Mouse (Mus musculus) bone marrow, adult 2 months (tissue): ENCODE results near the gene Tmem132c. TPM values are rescaled to one million over a fixed set of nuclear protein-coding genes. Genes with fewer than 3 reads are reported as not detected.

Experiments used
- H3K27ac ChIP-seq: fragments of 200-500 bp; 2 replicates; pipeline ENCODE4 v1.5.1; 2012; ENCODE audit warnings: low read depth, mild to moderate bottlenecking, control low read depth, inconsistent platforms, low read length; ENCODE audit not compliant: control insufficient read depth, poor library complexity, insufficient read depth
- H3K4me1 ChIP-seq: fragments of 200-500 bp; 2 replicates; pipeline ENCODE4 v1.6.1; 2011; ENCODE audit warnings: low read length; ENCODE audit not compliant: control insufficient read depth, insufficient read depth
- H3K4me3 ChIP-seq: fragments of 200-500 bp; replicated peaks from 2 replicates; pipeline ENCODE3; 2011; ENCODE audit warnings: mild to moderate bottlenecking, low read depth, low read length, control low read depth; ENCODE audit not compliant: control insufficient read depth
- CTCF ChIP-seq: fragments of 200-500 bp; IDR thresholded peaks from 2 replicates; pipeline ENCODE4 v1.5.1; 2011; ENCODE audit warnings: low read length, control low read depth; ENCODE audit not compliant: control insufficient read depth, insufficient read depth
- POLR2A ChIP-seq: fragments of 200-500 bp; IDR thresholded peaks from 2 replicates; pipeline ENCODE4 v1.6.1; 2011; ENCODE audit warnings: low read depth, mild to moderate bottlenecking, control low read depth, low read length, borderline replicate concordance; ENCODE audit not compliant: control insufficient read depth
- WGBS: fragments of 180-500 bp; shearing (Covaris S2); methylation state at CpG from one replicate; pipeline ENCODE4 v1.1.7; 2018; 5-methylcytosine and 5-hydroxymethylcytosine counted together
- polyA plus RNA-seq: library from polyadenylated mRNA; stranded (reverse); fragments of >200 nt; gene quantifications from 2 replicates; pipeline ENCODE4 v1.2.4, GENCODE M21; 2011; ENCODE audit warnings: low replicate concordance; ENCODE audit not compliant: missing spikeins, insufficient read depth, insufficient read length

Gene Tmem132c
- polyA plus RNA-seq, 1 experiment = not detected

GRCm38 (mm10) chr5:127239706-127240105, 1.9 kb upstream of the Tmem132c start:
- Histone ChIP-seq H3K4me3 (no peak overlapping the region), H3K4me1 (no peaks in the 10 kb centered on the region), H3K27ac (no peak overlapping the region)
- 55% methylated on average over 7 of the region's 7 CpGs for WGBS
- TF ChIP-seq CTCF = no peak
- TF ChIP-seq POLR2A = no peak

GRCm38 (mm10) chr5:127240646-127241045, 962 bp upstream of the Tmem132c start:
- no peak for TF ChIP-seq POLR2A
- no peak for TF ChIP-seq CTCF
- H3K4me3 ChIP-seq = no peak overlapping the region
- WGBS = 26% methylated on average over 4 of the region's 4 CpGs
- H3K27ac ChIP-seq = no peak overlapping the region
- H3K4me1 ChIP-seq = no peaks in the 10 kb centered on the region

- Histone ChIP-seq H3K27ac (no peak overlapping the region; the same call in 1 of the 2 replicates), H3K4me3 (no peak overlapping the region), H3K4me1 (no peaks in the 10 kb centered on the region)
- TF ChIP-seq POLR2A (no peak), CTCF (no peak)
- WGBS = 4% methylated on average over 73 of the region's 73 CpGs
These were observed 536 bp downstream of the Tmem132c start for GRCm38 (mm10) chr5:127241925-127242762.

- Histone ChIP-seq H3K27ac (no peak overlapping the region; the same call in 1 of the 2 replicates), H3K4me1 (no peaks in the 10 kb centered on the region), H3K4me3 (no peak overlapping the region)
- WGBS = 6% methylated on average over 13 of the region's 13 CpGs
- TF ChIP-seq CTCF (no peak), POLR2A (no peak)
These were observed 1.2 kb downstream of the Tmem132c start for GRCm38 (mm10) chr5:127242763-127243160.

DNA sequence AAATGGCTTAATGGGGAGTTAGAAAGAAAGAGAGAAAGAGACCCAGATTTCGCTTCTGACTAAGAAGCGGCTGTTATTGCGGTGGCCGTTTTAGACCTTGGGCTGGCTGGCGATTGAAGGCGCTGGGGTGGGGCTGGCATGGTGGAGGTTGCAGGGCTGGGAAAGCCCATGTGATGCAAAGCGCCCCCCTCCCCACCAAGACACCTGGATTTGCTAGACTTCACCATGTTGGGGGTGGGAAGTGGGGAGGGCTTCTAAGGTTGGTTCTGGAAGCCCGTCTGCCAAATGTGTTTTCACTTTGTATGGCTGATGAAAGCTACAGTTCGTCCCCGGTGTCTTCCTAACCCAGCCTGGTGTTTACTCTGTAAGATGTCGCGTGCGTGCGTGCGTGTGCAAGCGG, 1.6 kb downstream of the Tmem132c start:
- Histone ChIP-seq H3K4me1 (no peaks in the 10 kb centered on the region), H3K27ac (no peak overlapping the region), H3K4me3 (no peak overlapping the region)
- WGBS = 4% methylated on average over 16 of the region's 16 CpGs
- TF ChIP-seq CTCF = no peak
- TF ChIP-seq POLR2A = no peak

GRCm38 (mm10) chr5:127243611-127244010, 2.0 kb downstream of the Tmem132c start:
- WGBS = 12% methylated on average over 13 of the region's 13 CpGs
- no peaks in the 10 kb centered on the region for H3K4me1 ChIP-seq
- no peak overlapping the region for H3K27ac ChIP-seq
- no peak overlapping the region for H3K4me3 ChIP-seq
- TF ChIP-seq CTCF (no peak), POLR2A (no peak)

DNA sequence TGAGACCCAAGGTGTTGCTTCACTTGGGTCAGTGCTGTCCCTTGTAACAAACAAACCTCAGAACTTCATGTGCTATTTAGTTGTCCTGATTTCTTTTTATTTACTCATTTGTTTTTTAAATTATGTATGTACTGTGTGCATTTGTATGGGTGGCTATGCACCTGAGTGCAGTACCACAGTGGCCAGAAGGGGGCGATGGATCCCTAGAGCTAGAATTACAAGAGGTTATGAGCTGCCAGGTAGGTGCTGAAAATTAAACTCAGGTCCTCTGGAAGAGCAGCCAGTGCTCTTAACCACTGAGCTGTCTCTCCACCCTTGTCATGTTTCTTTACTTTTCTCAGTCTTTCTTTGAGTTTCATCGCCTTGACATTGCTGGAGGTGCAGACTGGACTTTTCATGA, 11.7 kb downstream of the Tmem132c start:
- H3K4me3 ChIP-seq = no peak overlapping the region
- WGBS = 58% methylated on average over 2 of the region's 2 CpGs
- no peak overlapping the region for H3K27ac ChIP-seq
- no peak for TF ChIP-seq POLR2A
- TF ChIP-seq CTCF = 0 out of 2 replicates have a peak, but pooled peaks have one; percentile 8
- H3K4me1 ChIP-seq = no peaks in the 10 kb centered on the region

- H3K4me3 ChIP-seq = no peak overlapping the region
- TF ChIP-seq POLR2A (no peak), CTCF (no peak)
- no peak overlapping the region for H3K27ac ChIP-seq
- no peaks in the 10 kb centered on the region for H3K4me1 ChIP-seq
- WGBS = 60% methylated on average over 11 of the region's 11 CpGs
These were observed 15.5 kb downstream of the Tmem132c start for GRCm38 (mm10) chr5:127256947-127257610.

GRCm38 (mm10) chr5:127262136-127262535, 20.5 kb downstream of the Tmem132c start:
- no peak overlapping the region for H3K4me3 ChIP-seq
- H3K4me1 ChIP-seq = no peaks in the 10 kb centered on the region
- 66% methylated on average over 5 of the region's 5 CpGs for WGBS
- H3K27ac ChIP-seq = no peak overlapping the region
- TF ChIP-seq CTCF = no peak
- TF ChIP-seq POLR2A = no peak
